Mouse (Mus musculus) testis, adult 2 months (tissue): Measurements from ENCODE around the gene Wipf1.

Source experiments
- CTCF ChIP-seq: fragments of 200-500 bp; IDR thresholded peaks from 2 replicates; pipeline ENCODE4 v1.5.1; 2012; ENCODE audit warnings: low read depth, mild to moderate bottlenecking, inconsistent platforms, low read length, moderate library complexity; ENCODE audit not compliant: control insufficient read depth, insufficient read depth, insufficient replicate concordance
- POLR2A ChIP-seq: fragments of 200-500 bp; IDR thresholded peaks from 2 replicates; pipeline ENCODE4 v1.6.1; 2012; ENCODE audit warnings: low read depth, mild to moderate bottlenecking, inconsistent platforms, low read length, moderate library complexity; ENCODE audit not compliant: control insufficient read depth

- no peak for TF ChIP-seq CTCF
- TF ChIP-seq POLR2A, result no peak
Observed at GRCm38 (mm10) chr2:73550725-73551124, 21.2 kb upstream of the Wipf1 start.
